Mouse (Mus musculus) heart, adult 2 months (tissue): Measurements from ENCODE around the gene Abcc3. TPM values are rescaled to one million over a fixed set of nuclear protein-coding genes. Genes with fewer than 3 reads are reported as not detected.
"Not testable (repeated sequence)": the region's sequence is repeated elsewhere in the genome, so short reads cannot be mapped to it uniquely, and the experiment has no call there.

ENCODE experiments used
- DNase-seq, 2 experiments: peaks; one replicate each; pipeline ENCODE4 v3.0.0; 2021
- H3K27ac ChIP-seq: fragments of 200-600 bp; 2 replicates; pipeline ENCODE4 v1.8.1; 2022
- H3K27me3 ChIP-seq: fragments of 200-500 bp; 2 replicates; pipeline ENCODE4 v1.6.1; 2012; ENCODE audit warnings: mild to moderate bottlenecking, low read length, inconsistent platforms, mixed read lengths; ENCODE audit not compliant: control insufficient read depth, insufficient read depth
- H3K36me3 ChIP-seq: fragments of 200-500 bp; 2 replicates; pipeline ENCODE4 v1.6.1; 2012; ENCODE audit warnings: low read length, inconsistent platforms; ENCODE audit not compliant: control insufficient read depth, insufficient read depth
- H3K4me1 ChIP-seq: fragments of 200-500 bp; 2 replicates; pipeline ENCODE4 v1.6.1; 2011; ENCODE audit warnings: low read length; ENCODE audit not compliant: control insufficient read depth, insufficient read depth
- H3K4me3 ChIP-seq: fragments of 200-600 bp; 2 replicates; pipeline ENCODE4 v1.8.1; 2022
- H3K79me2 ChIP-seq: fragments of 200-500 bp; replicated peaks from 2 replicates; pipeline ENCODE4 v1.6.1; 2012; ENCODE audit warnings: mild to moderate bottlenecking, inconsistent platforms, low read length, moderate library complexity, mixed read lengths; ENCODE audit not compliant: control insufficient read depth, insufficient read depth
- H3K9ac ChIP-seq: fragments of 200-500 bp; 2 replicates; pipeline ENCODE4 v1.6.1; 2012; ENCODE audit warnings: low read depth, mild to moderate bottlenecking, control low read depth, inconsistent platforms, low read length, mixed read lengths
- CTCF ChIP-seq: fragments of 200-600 bp; IDR thresholded peaks from 2 replicates; pipeline ENCODE4 v1.8.1; 2022; ENCODE audit warnings: antibody characterized with exemption, mild to moderate bottlenecking, moderate library complexity
- EP300 ChIP-seq: fragments of 200-500 bp; IDR thresholded peaks from 2 replicates; pipeline ENCODE4 v1.6.1; 2011; ENCODE audit warnings: low read depth, low read length, control low read depth; ENCODE audit not compliant: insufficient read depth
- POLR2A ChIP-seq: fragments of 200-500 bp; IDR thresholded peaks from 2 replicates; pipeline ENCODE4 v1.6.1; 2011; ENCODE audit warnings: mild to moderate bottlenecking, low read depth, low read length, control low read depth; ENCODE audit not compliant: insufficient read depth
- WGBS: fragments of 180-500 bp; shearing (Covaris S2); methylation state at CpG from one replicate; pipeline ENCODE4 v1.1.7; 2018; 5-methylcytosine and 5-hydroxymethylcytosine counted together
- intact Hi-C: fragments of 180-260 bp; cut with DNase I; formaldehyde crosslinking; loops from one replicate; pipeline ENCODE4 v1.15.1; 2025
- polyA plus RNA-seq: library from polyadenylated mRNA; depleted of rRNA; stranded (reverse); fragments of >200 nt; gene quantifications from 2 replicates; pipeline ENCODE4 v1.2.3, GENCODE M21; 2012
- total RNA-seq, 2 experiments: library from RNA; stranded (reverse); gene quantifications; 2 replicates each; pipeline ENCODE4 v1.2.3; 2021

Gene Abcc3
- total and polyA plus RNA-seq, 3 experiments = 1.6 to 2.3 (median 2.0) TPM

DNA sequence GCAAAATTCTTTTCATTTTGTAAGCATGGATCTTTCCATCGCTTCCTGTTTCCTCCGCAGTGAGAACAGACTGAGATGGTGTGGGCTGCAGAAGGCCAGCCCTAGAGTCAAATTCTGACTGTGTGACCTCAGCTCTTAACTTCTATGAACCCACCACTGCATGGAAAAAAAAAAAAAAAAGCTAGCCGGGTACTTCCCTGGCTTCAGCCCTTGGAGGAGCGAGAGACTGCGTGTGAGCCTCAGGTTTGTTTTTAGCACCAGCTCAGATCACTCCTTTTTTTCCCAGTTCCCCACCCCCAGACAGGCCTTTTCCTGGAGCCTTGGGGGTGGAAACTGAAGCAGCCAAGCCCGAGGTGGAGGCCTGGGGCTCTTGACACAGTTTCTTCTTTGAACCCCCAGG, 12.6 kb upstream of the Abcc3 start:
- DNase-seq = no peak
- H3K9ac ChIP-seq = no peak overlapping the region
- intact Hi-C loops = loop anchor here (2.0 kb wide), 1 partner anchor 65 kb away; no protein-coding TSS in a partner anchor

DNA sequence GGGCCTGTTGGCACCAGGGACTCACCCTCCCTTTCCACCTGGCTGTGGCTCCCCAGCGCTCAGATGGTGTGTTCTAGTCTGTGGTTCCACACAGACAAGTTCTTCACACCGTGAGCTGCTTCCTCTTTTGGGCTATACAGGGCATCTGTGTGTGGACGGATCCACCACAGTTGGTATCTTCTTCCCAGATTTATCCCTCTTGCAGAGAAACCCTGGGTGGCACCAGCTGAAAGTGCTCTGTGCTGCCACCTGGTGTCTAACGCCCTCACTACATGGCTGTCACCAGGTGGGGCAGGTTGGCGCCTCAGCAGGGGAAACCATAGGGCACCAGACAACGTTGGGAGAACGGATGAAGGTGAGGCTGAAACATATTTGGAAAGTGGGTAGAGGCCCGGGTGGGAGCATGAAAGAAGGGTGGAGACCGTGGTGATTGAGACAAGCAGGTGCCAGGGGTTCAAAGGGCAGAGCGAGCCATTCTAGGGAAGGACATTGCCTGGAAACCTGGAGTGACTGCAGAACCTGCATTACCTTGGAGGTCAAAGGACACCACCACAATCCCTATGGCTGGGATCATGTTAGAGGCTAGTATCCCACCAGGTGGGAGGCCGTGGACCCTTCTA, 12.0 kb upstream of the Abcc3 start:
- intact Hi-C loops = loop anchor here (1.0 to 2.0 kb wide), 3 partner anchors 64 to 168 kb away; no protein-coding TSS in a partner anchor
- no peaks in the 10 kb centered on the region for H3K79me2 ChIP-seq
- 22% methylated on average over 11 of the region's 11 CpGs for WGBS

More for the DNA sequence above, 12.6 kb upstream of the Abcc3 start:
- H3K36me3 ChIP-seq = no peaks in the 10 kb centered on the region
- H3K27me3 ChIP-seq = no peaks in the 10 kb centered on the region
- H3K4me1 ChIP-seq = no peaks in the 10 kb centered on the region; the same call in 1 of the 2 replicates
- no peak overlapping the region for H3K27ac ChIP-seq
- no peaks in the 10 kb centered on the region for H3K79me2 ChIP-seq
- no peak overlapping the region for H3K4me3 ChIP-seq
- 36% methylated on average over 6 of the region's 6 CpGs for WGBS
- TF ChIP-seq POLR2A (no peak), CTCF (no peak), EP300 (no peak)

DNA sequence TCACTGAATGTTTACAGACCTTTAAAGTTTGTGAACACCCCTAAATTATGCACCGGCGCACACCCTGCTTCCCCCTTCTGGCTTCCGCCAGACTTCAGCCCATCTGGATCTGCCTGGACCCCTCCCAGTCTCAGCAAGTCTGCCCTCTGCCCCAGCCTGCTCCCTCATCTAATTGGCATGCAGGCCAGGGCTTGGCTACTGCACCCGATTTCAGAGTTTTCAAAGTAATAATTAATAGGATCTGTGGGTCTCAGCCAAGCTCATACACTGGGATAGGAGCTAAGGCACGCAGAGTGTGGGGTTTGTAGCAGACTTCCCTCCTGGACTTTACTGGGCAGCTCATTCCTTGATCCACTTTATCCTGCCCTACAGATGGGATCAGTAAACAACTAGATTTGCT, 11.4 kb upstream of the Abcc3 start:
- no peak for DNase-seq
- Histone ChIP-seq H3K4me1 (no peaks in the 10 kb centered on the region; the same call in 1 of the 2 replicates), H3K9ac (no peak overlapping the region), H3K27ac (no peak overlapping the region), H3K27me3 (no peaks in the 10 kb centered on the region), H3K79me2 (no peaks in the 10 kb centered on the region), H3K36me3 (no peaks in the 10 kb centered on the region), H3K4me3 (no peak overlapping the region)
- WGBS = 70% methylated on average over 5 of the region's 5 CpGs
- intact Hi-C loops = loop anchor here (1.0 to 2.0 kb wide), 3 partner anchors 63 to 168 kb away; no protein-coding TSS in a partner anchor
- no peak for TF ChIP-seq EP300
- no peak for TF ChIP-seq POLR2A

More for the DNA sequence above, 12.0 kb upstream of the Abcc3 start:
- TF ChIP-seq EP300 (peak; percentile 59; the same call in 1 of the 2 replicates), POLR2A (no peak), CTCF (peak; percentile 98; the same call in 1 of the 2 replicates)
- no peak overlapping the region for H3K4me3 ChIP-seq
- DNase-seq = peak; percentile 73 to 89
- no peaks in the 10 kb centered on the region for H3K27me3 ChIP-seq
- H3K9ac ChIP-seq = no peak overlapping the region
- no peaks in the 10 kb centered on the region; the same call in 1 of the 2 replicates for H3K4me1 ChIP-seq
- H3K27ac ChIP-seq = no peak overlapping the region
- no peaks in the 10 kb centered on the region for H3K36me3 ChIP-seq

DNA sequence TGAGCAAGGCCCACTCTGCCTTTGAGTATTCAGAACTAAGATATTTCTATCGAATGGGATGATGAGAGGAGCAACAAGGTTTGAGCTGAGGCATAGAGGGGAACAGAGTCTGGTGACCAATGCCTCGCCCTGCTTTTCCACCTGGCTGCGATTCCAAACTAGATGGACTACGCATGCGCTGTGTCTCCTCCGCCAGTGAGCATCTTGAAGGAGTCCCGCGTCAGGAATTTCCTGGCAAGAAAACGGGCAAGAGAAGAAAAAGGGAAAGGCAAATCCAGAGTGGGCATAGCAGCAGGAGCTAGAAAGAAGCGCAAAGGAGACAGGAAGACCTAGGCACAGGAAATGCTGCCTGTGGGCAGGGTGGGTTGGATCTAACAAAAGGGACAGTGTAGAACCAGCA, 11.0 kb upstream of the Abcc3 start:
- no peak for DNase-seq
- H3K4me1 ChIP-seq = no peaks in the 10 kb centered on the region; the same call in 1 of the 2 replicates
- H3K4me3 ChIP-seq = no peak overlapping the region
- no peak overlapping the region for H3K27ac ChIP-seq
- no peaks in the 10 kb centered on the region for H3K27me3 ChIP-seq
- WGBS = 83% methylated on average over 10 of the region's 10 CpGs
- no peak overlapping the region for H3K9ac ChIP-seq
- intact Hi-C loops = loop anchor here (1.0 to 2.0 kb wide), 3 partner anchors 63 to 167 kb away; no protein-coding TSS in a partner anchor
- no peak for TF ChIP-seq CTCF
- no peak for TF ChIP-seq POLR2A
- TF ChIP-seq EP300 = no peak
- H3K79me2 ChIP-seq = no peaks in the 10 kb centered on the region
- no peaks in the 10 kb centered on the region for H3K36me3 ChIP-seq

DNA sequence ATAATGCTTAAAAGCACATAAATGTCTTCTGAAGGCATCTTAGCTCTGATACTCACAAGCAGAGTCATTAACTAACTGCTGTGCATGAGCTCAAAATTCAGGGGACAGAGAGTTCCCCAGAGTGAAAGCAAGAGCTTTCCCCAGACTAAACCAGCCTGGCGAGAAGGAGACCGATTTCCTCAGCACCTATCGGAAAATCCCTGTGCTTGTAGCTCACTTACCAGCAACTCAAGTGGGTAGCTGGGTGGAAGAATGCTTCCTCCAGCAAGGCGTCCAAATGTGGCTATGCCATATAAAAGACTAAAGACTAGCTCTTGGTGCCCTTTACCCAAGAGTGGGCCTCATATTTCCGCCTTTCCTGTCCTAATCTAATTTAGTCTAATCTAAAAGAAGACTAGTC, 9.9 kb upstream of the Abcc3 start:
- Histone ChIP-seq H3K27me3 (no peaks in the 10 kb centered on the region), H3K4me3 (no peak overlapping the region), H3K27ac (no peak overlapping the region), H3K36me3 (no peaks in the 10 kb centered on the region), H3K9ac (no peak overlapping the region), H3K79me2 (no peaks in the 10 kb centered on the region), H3K4me1 (no peaks in the 10 kb centered on the region; the same call in 1 of the 2 replicates)
- DNase-seq = no peak
- TF ChIP-seq EP300 (no peak), POLR2A (no peak), CTCF (no peak)
- intact Hi-C loops = no loop called here
- 87% methylated on average over 5 of the region's 5 CpGs for WGBS

DNA sequence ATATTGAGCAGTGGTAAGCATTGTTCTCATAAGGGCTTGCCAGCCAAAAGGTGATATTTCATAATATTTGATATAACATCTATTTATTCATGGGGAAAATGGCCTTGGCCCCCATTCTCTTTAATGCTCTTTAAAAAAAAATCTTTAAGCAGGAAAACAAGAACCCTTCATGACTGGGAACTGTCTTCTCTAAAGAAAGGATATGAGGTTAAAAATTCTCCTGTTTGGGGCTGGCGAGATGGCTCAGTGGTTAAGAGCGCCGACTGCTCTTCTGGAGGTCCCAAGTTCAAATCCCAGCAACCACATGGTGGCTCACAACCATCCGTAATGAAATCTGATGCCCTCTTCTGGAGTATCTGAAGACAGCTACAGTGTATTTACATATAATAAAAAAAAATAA, 9.2 kb upstream of the Abcc3 start:
- H3K36me3 ChIP-seq, H3K9ac ChIP-seq, H3K79me2 ChIP-seq, H3K4me3 ChIP-seq, H3K4me1 ChIP-seq, H3K27me3 ChIP-seq, H3K27ac ChIP-seq, DNase-seq, intact Hi-C loops: not testable (repeated sequence)
- WGBS = 90% methylated on average over 4 of the region's 4 CpGs
